Mouse (Mus musculus): Measurements from ENCODE around the gene Fdps. TPM values are rescaled to one million over a fixed set of nuclear protein-coding genes. Genes with fewer than 3 reads are reported as not detected.

Gene Fdps
- polyA plus RNA-seq (2016; fragmentation: Nextera tagmentation; extraction: Ambion mirVana): 284 TPM in 2 replicates

- ATAC-seq (ENCODE audit: low FRiP score): peak; percentile 98
- peaks cover 22% of the 10 kb centered on the region for H3K36me3 ChIP-seq
- no peaks in the 10 kb centered on the region for H3K9me3 ChIP-seq (replicated peaks)
- peak within 1 kb of the TSS; percentile 74 for H3K4me3 ChIP-seq
- under 1% methylated on average over 26 of the region's 26 CpGs for WGBS
- no peaks in the 10 kb centered on the region for H3K27me3 ChIP-seq
- H3K27ac ChIP-seq: peak within 1 kb of the TSS; percentile 79
- peak within 1 kb of the TSS; percentile 79 for H3K4me2 ChIP-seq (replicated peaks)
- H3K9ac ChIP-seq: peak within 1 kb of the TSS; percentile 69
- H3K4me1 ChIP-seq: peaks cover 26% of the 10 kb centered on the region
Measured at GRCm38 (mm10) chr3:89101812-89102494, at the start of gene Fdps. Gene Fdps, minus strand, starts transcription at chr3:89101959.

- no peak for ATAC-seq (ENCODE audit: low FRiP score)
- Histone ChIP-seq H3K9me3 (replicated peaks) (no peaks in the 10 kb centered on the region), H3K4me1 (peaks cover 15% of the 10 kb centered on the region), H3K27ac (no peak overlapping the region), H3K27me3 (peaks cover 41% of the 10 kb centered on the region), H3K4me2 (replicated peaks) (no peak overlapping the region), H3K36me3 (0 out of 2 replicates have a peak, but pooled peaks cover 5% of the 10 kb centered on the region), H3K9ac (no peak overlapping the region), H3K4me3 (no peak overlapping the region)
- 71% methylated on average over 14 of the region's 14 CpGs for whole genome bisulfite sequencing
Measured at GRCm38 (mm10) chr3:89148567-89148966, 46.8 kb upstream of the Fdps start.

GRCm38 (mm10) chr3:89147979-89148311 lies 46.2 kb upstream of the Fdps start:
- no peak overlapping the region for H3K27ac ChIP-seq
- H3K9me3 ChIP-seq (replicated peaks): no peaks in the 10 kb centered on the region
- 15% methylated on average over 15 of the region's 15 CpGs for WGBS
- no peak for ATAC-seq (ENCODE audit: low FRiP score)
- H3K4me2 ChIP-seq (replicated peaks): peak overlapping the region; percentile 38
- H3K9ac ChIP-seq: 0 out of 2 replicates have a peak overlapping the region, but pooled peaks have one; percentile 8
- H3K4me1 ChIP-seq: peaks cover 15% of the 10 kb centered on the region
- 0 out of 2 replicates have a peak overlapping the region, but pooled peaks have one; percentile 3 for H3K4me3 ChIP-seq
- H3K27me3 ChIP-seq: peaks cover 45% of the 10 kb centered on the region
- H3K36me3 ChIP-seq: 0 out of 2 replicates have a peak, but pooled peaks cover 5% of the 10 kb centered on the region

- peaks cover 45% of the 10 kb centered on the region for H3K27me3 ChIP-seq
- no peak overlapping the region for H3K9ac ChIP-seq
- no peaks in the 10 kb centered on the region for H3K9me3 ChIP-seq (replicated peaks)
- H3K36me3 ChIP-seq: 0 out of 2 replicates have a peak, but pooled peaks cover under 1% of the 10 kb centered on the region
- H3K27ac ChIP-seq: no peak overlapping the region
- 0 out of 2 replicates have a peak, but pooled peaks have one; percentile 26 for ATAC-seq (ENCODE audit: low FRiP score)
- H3K4me3 ChIP-seq: 0 out of 2 replicates have a peak overlapping the region, but pooled peaks have one; percentile 3
- peaks cover 15% of the 10 kb centered on the region for H3K4me1 ChIP-seq
- peak overlapping the region; percentile 38 for H3K4me2 ChIP-seq (replicated peaks)
- 20% methylated on average over 26 of the region's 26 CpGs for WGBS
Measured at GRCm38 (mm10) chr3:89147101-89147978, 45.6 kb upstream of the Fdps start.

GRCm38 (mm10) chr3:89145566-89145965 lies 43.8 kb upstream of the Fdps start:
- Histone ChIP-seq H3K4me2 (replicated peaks) (no peak overlapping the region), H3K36me3 (no peaks in the 10 kb centered on the region), H3K27ac (no peak overlapping the region), H3K4me1 (peaks cover 15% of the 10 kb centered on the region), H3K27me3 (peaks cover 36% of the 10 kb centered on the region), H3K9ac (no peak overlapping the region), H3K9me3 (replicated peaks) (no peaks in the 10 kb centered on the region), H3K4me3 (no peak overlapping the region)
- 62% methylated on average over 8 of the region's 8 CpGs for WGBS
- no peak for ATAC-seq (ENCODE audit: low FRiP score)

GRCm38 (mm10) chr3:89144821-89145220 lies 43.1 kb upstream of the Fdps start:
- H3K27me3 ChIP-seq: peaks cover 29% of the 10 kb centered on the region
- WGBS: 88% methylated on average over 10 of the region's 10 CpGs
- no peak overlapping the region for H3K4me2 ChIP-seq (replicated peaks)
- no peak overlapping the region for H3K4me3 ChIP-seq
- H3K27ac ChIP-seq: no peak overlapping the region
- peaks cover 15% of the 10 kb centered on the region for H3K4me1 ChIP-seq
- H3K9ac ChIP-seq: no peak overlapping the region
- H3K9me3 ChIP-seq (replicated peaks): no peaks in the 10 kb centered on the region
- no peak for ATAC-seq (ENCODE audit: low FRiP score)
- no peaks in the 10 kb centered on the region for H3K36me3 ChIP-seq

- ATAC-seq (ENCODE audit: low FRiP score): no peak
- H3K4me3 ChIP-seq: no peak overlapping the region
- H3K9ac ChIP-seq: no peak overlapping the region
- 0 out of 2 replicates have a peak overlapping the region, but pooled peaks have one; percentile 23 for H3K27ac ChIP-seq
- H3K9me3 ChIP-seq (replicated peaks): no peaks in the 10 kb centered on the region
- 27% methylated on average over 9 of the region's 9 CpGs for WGBS
- no peak overlapping the region for H3K4me2 ChIP-seq (replicated peaks)
- H3K36me3 ChIP-seq: no peaks in the 10 kb centered on the region
- H3K4me1 ChIP-seq: peaks cover 7% of the 10 kb centered on the region
- no peaks in the 10 kb centered on the region for H3K27me3 ChIP-seq
Measured at GRCm38 (mm10) chr3:89136365-89136764, 34.6 kb upstream of the Fdps start.

GRCm38 (mm10) chr3:89135958-89136357 lies 34.2 kb upstream of the Fdps start, which contains the start of gene Pklr:
Gene Pklr, plus strand, starts transcription at chr3:89136142.
- Histone ChIP-seq H3K27me3 (no peaks in the 10 kb centered on the region), H3K36me3 (no peaks in the 10 kb centered on the region), H3K27ac (0 out of 2 replicates have a peak within 1 kb of the TSS, but pooled peaks have one; percentile 23), H3K4me2 (replicated peaks) (no peak within 1 kb of the TSS), H3K4me1 (peaks cover 7% of the 10 kb centered on the region), H3K9me3 (replicated peaks) (no peaks in the 10 kb centered on the region), H3K4me3 (no peak within 1 kb of the TSS), H3K9ac (no peak within 1 kb of the TSS)
- 52% methylated on average over 3 of the region's 3 CpGs for whole genome bisulfite sequencing
- ATAC-seq (ENCODE audit: low FRiP score): no peak

- Histone ChIP-seq H3K27ac (no peak overlapping the region), H3K36me3 (no peaks in the 10 kb centered on the region), H3K27me3 (no peaks in the 10 kb centered on the region), H3K4me2 (replicated peaks) (no peak overlapping the region), H3K9ac (no peak overlapping the region), H3K9me3 (replicated peaks) (no peaks in the 10 kb centered on the region), H3K4me1 (peaks cover 7% of the 10 kb centered on the region), H3K4me3 (no peak overlapping the region)
- ATAC-seq (ENCODE audit: low FRiP score): no peak
- 96% methylated on average over 1 of the region's 1 CpGs for WGBS
Measured at GRCm38 (mm10) chr3:89133752-89134151, 32.0 kb upstream of the Fdps start.

- H3K27me3 ChIP-seq: no peaks in the 10 kb centered on the region
- H3K36me3 ChIP-seq: no peaks in the 10 kb centered on the region
- WGBS: 76% methylated on average over 7 of the region's 7 CpGs
- no peak overlapping the region for H3K27ac ChIP-seq
- H3K4me3 ChIP-seq: no peak overlapping the region
- no peak for ATAC-seq (ENCODE audit: low FRiP score)
- H3K9me3 ChIP-seq (replicated peaks): no peaks in the 10 kb centered on the region
- H3K9ac ChIP-seq: no peak overlapping the region
- no peak overlapping the region; the same call in 1 of the 2 replicates for H3K4me2 ChIP-seq (replicated peaks)
- H3K4me1 ChIP-seq: peaks cover 7% of the 10 kb centered on the region
Measured at GRCm38 (mm10) chr3:89133063-89133450, 31.3 kb upstream of the Fdps start.

- 15% methylated on average over 30 of the region's 30 CpGs for WGBS
- H3K4me2 ChIP-seq (replicated peaks): peak overlapping the region; percentile 61
- peak overlapping the region; percentile 42 for H3K9ac ChIP-seq
- peak overlapping the region; percentile 30 for H3K4me3 ChIP-seq
- H3K36me3 ChIP-seq: no peaks in the 10 kb centered on the region
- H3K4me1 ChIP-seq: peaks cover 7% of the 10 kb centered on the region
- H3K27ac ChIP-seq: no peak overlapping the region
- no peak for ATAC-seq (ENCODE audit: low FRiP score)
- H3K27me3 ChIP-seq: no peaks in the 10 kb centered on the region
- no peaks in the 10 kb centered on the region for H3K9me3 ChIP-seq (replicated peaks)
Measured at GRCm38 (mm10) chr3:89132285-89133062, 30.7 kb upstream of the Fdps start.

Data from hindbrain, embryonic 12.5 days (tissue).